Mouse (Mus musculus) heart, adult 10 weeks (tissue): ENCODE results near the gene Alx3. TPM values are rescaled to one million over a fixed set of nuclear protein-coding genes. Genes with fewer than 3 reads are reported as not detected.

ENCODE experiments used
- polyA plus RNA-seq: library from polyadenylated mRNA; stranded (reverse); fragments of 350-450 nt; fragmentation: Illumina TruSeq; extraction: RNeasy Lipid Tissue Mini Kit (QIAGEN cat#74804); gene quantifications from one replicate; pipeline ENCODE4 v1.2.3, GENCODE M21; 2014; ENCODE audit warnings: low read depth, low replicate concordance

Gene Alx3
- not detected for polyA plus RNA-seq

GRCm38 (mm10) chr3:107594662-107595263 is at the start of gene Alx3:
Gene Alx3, plus strand, starts transcription at chr3:107595031.

GRCm38 (mm10) chr3:107554842-107555241 is 40.0 kb upstream of the Alx3 start, which contains the start of gene Ubl4b:
Gene Ubl4b, minus strand, starts transcription at chr3:107555073.

GRCm38 (mm10) chr3:107630682-107631522 is 36.1 kb downstream of the Alx3 start, which contains the start of gene Gm10961:
Gene Gm10961, plus strand, starts transcription at chr3:107631322.

GRCm38 (mm10) chr3:107631523-107631958 is 36.7 kb downstream of the Alx3 start, which contains the start of gene Strip1:
Gene Strip1, minus strand, starts transcription at chr3:107631694.

Other genes with a start within 250 kb of the Alx3 start
- 0.34 TPM for gene Kcnc4, start 135.5 kb upstream of the Alx3 start, polyA plus RNA-seq
- 3.1 TPM for gene Slc6a17, start 77.0 kb upstream of the Alx3 start, polyA plus RNA-seq
- not detected for gene Ubl4b, start 40.0 kb upstream of the Alx3 start, polyA plus RNA-seq
- not detected for gene Gm10961, start 36.3 kb downstream of the Alx3 start, polyA plus RNA-seq
- 21.8 TPM for gene Strip1, start 36.7 kb downstream of the Alx3 start, polyA plus RNA-seq
- 79.7 TPM for gene Ahcyl1, start 101.5 kb downstream of the Alx3 start, polyA plus RNA-seq
- gene Csf1, start 165.4 kb downstream of the Alx3 start, polyA plus RNA-seq, result 28.0 TPM